Mouse (Mus musculus): ENCODE measurements around the gene Axdnd1. TPM values are rescaled to one million over a fixed set of nuclear protein-coding genes. Genes with fewer than 3 reads are reported as not detected.

Axdnd1 gene
- polyA plus RNA-seq, 1 experiment from 2014 or later = 0.22 TPM

DNA sequence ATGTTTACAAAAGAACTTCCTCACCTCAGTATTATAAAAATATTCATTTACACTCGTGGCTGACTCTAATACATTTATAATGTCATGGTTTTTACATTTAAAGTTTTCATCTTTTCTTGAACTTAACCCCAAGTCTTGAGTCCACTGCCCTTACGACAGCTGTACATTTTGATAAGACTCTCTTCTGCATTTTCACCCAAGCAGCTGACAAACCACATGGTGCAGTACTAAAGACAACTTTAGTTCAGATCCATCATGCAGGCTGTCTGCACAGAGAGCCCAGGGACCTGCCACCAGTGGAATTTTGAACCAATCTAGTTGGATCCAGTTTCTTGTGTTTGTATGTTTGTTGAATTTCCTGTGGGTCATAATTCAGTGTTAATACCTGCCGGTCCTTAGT is 34.1 kb downstream of the Axdnd1 start:
- ATAC-seq (ENCODE audit: insufficient read depth, low FRiP score) = no peak
- H3K9ac ChIP-seq (ENCODE audit: low read length) = no peak overlapping the region
- no peak overlapping the region for H3K27ac ChIP-seq (ENCODE audit: low read length)
- H3K27me3 ChIP-seq (ENCODE audit: control insufficient read depth, insufficient read depth, low read length) = no peaks in the 10 kb centered on the region
- no peaks in the 10 kb centered on the region for H3K4me1 ChIP-seq (ENCODE audit: control insufficient read depth, insufficient read depth, low read length)
- no peaks in the 10 kb centered on the region for H3K9me3 ChIP-seq (replicated peaks; ENCODE audit: control insufficient read depth, low read length)
- WGBS = 61% methylated on average over 3 of the region's 3 CpGs
- no peaks in the 10 kb centered on the region for H3K36me3 ChIP-seq (ENCODE audit: control insufficient read depth, insufficient read depth, low read length)
- no peak overlapping the region for H3K4me3 ChIP-seq (replicated peaks; ENCODE audit: low read length)
- no peak overlapping the region for H3K4me2 ChIP-seq (ENCODE audit: low read depth, low read length)

DNA sequence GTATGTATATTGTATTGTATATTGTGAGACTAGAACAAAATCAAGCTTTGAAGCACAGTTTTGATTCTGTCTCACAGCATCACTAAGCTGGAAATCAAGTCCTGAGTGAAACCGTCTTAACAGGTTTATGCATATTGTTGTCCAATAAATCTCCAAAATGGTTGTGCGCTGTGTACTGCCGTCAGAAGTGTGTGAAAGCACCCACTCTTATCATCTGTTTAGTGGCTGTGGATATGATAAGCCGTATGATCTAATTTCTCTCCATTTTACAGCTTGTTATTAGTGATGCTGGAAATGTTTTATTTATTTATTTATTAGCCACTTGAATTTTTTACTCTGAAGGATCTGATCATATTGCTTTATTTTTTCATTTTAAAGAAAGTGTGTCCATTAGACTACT is 34.7 kb downstream of the Axdnd1 start:
- H3K4me1 ChIP-seq (ENCODE audit: control insufficient read depth, insufficient read depth, low read length) = no peaks in the 10 kb centered on the region
- ATAC-seq (ENCODE audit: insufficient read depth, low FRiP score) = no peak
- H3K9ac ChIP-seq (ENCODE audit: low read length) = no peak overlapping the region
- H3K27me3 ChIP-seq (ENCODE audit: control insufficient read depth, insufficient read depth, low read length) = no peaks in the 10 kb centered on the region
- H3K36me3 ChIP-seq (ENCODE audit: control insufficient read depth, insufficient read depth, low read length) = no peaks in the 10 kb centered on the region
- H3K9me3 ChIP-seq (replicated peaks; ENCODE audit: control insufficient read depth, low read length) = no peaks in the 10 kb centered on the region
- H3K4me2 ChIP-seq (ENCODE audit: low read depth, low read length) = no peak overlapping the region
- H3K27ac ChIP-seq (ENCODE audit: low read length) = no peak overlapping the region
- WGBS = 83% methylated on average over 4 of the region's 4 CpGs
- H3K4me3 ChIP-seq (replicated peaks; ENCODE audit: low read length) = no peak overlapping the region

- WGBS = 86% methylated on average over 3 of the region's 3 CpGs
Observed at GRCm38 (mm10) chr1:156381217-156381616, 39.7 kb downstream of the Axdnd1 start.

GRCm38 (mm10) chr1:156365740-156366139 is 55.2 kb downstream of the Axdnd1 start, which contains the start of gene Gm2000:
Gene Gm2000, plus strand, starts transcription at chr1:156366040.
- Histone ChIP-seq H3K9me3 (replicated peaks; ENCODE audit: control insufficient read depth, low read length) (no peaks in the 10 kb centered on the region; the same call in 1 of the 2 replicates), H3K4me2 (ENCODE audit: low read depth, low read length) (no peak within 1 kb of the TSS), H3K4me3 (replicated peaks; ENCODE audit: low read length) (no peak within 1 kb of the TSS), H3K27ac (ENCODE audit: low read length) (no peak within 1 kb of the TSS), H3K36me3 (ENCODE audit: control insufficient read depth, insufficient read depth, low read length) (no peaks in the 10 kb centered on the region), H3K9ac (ENCODE audit: low read length) (no peak within 1 kb of the TSS), H3K4me1 (ENCODE audit: control insufficient read depth, insufficient read depth, low read length) (no peaks in the 10 kb centered on the region), H3K27me3 (ENCODE audit: control insufficient read depth, insufficient read depth, low read length) (no peaks in the 10 kb centered on the region)
- 89% methylated on average over 8 of the region's 8 CpGs for WGBS
- ATAC-seq (ENCODE audit: insufficient read depth, low FRiP score) = no peak

More at GRCm38 (mm10) chr1:156381217-156381616, 39.7 kb downstream of the Axdnd1 start:
- Histone ChIP-seq H3K27ac (ENCODE audit: low read length) (no peak overlapping the region), H3K36me3 (ENCODE audit: control insufficient read depth, insufficient read depth, low read length) (no peaks in the 10 kb centered on the region), H3K4me3 (replicated peaks; ENCODE audit: low read length) (no peak overlapping the region), H3K4me2 (ENCODE audit: low read depth, low read length) (no peak overlapping the region), H3K9me3 (replicated peaks; ENCODE audit: control insufficient read depth, low read length) (no peaks in the 10 kb centered on the region), H3K27me3 (ENCODE audit: control insufficient read depth, insufficient read depth, low read length) (no peaks in the 10 kb centered on the region), H3K4me1 (ENCODE audit: control insufficient read depth, insufficient read depth, low read length) (no peaks in the 10 kb centered on the region), H3K9ac (ENCODE audit: low read length) (no peak overlapping the region)
- no peak for ATAC-seq (ENCODE audit: insufficient read depth, low FRiP score)

DNA sequence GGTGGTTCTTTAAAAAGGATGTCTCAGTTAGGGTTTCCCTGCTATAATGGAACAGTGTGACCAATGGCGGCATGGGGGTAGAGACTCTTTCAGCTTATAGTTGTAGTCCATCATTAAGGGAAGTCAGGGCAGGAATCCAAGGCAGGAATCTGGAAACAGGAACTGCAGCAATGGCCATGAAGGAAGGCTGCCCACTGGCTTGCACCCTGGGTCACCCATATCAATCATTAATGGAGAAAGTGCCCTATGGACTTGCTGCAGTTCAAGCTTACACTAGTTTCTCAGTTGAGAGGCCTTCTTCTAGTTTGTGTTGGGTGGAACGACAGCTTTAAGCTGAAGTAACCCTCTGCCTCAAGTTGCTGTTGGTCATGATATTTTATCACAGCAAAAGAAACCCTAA is 68.5 kb downstream of the Axdnd1 start:
- WGBS = 88% methylated on average over 2 of the region's 2 CpGs
- H3K9me3 ChIP-seq (replicated peaks; ENCODE audit: control insufficient read depth, low read length) = no peaks in the 10 kb centered on the region
- no peak overlapping the region for H3K27ac ChIP-seq (ENCODE audit: low read length)
- H3K36me3 ChIP-seq (ENCODE audit: control insufficient read depth, insufficient read depth, low read length) = no peaks in the 10 kb centered on the region
- no peak overlapping the region for H3K4me2 ChIP-seq (ENCODE audit: low read depth, low read length)
- no peaks in the 10 kb centered on the region for H3K4me1 ChIP-seq (ENCODE audit: control insufficient read depth, insufficient read depth, low read length)
- ATAC-seq (ENCODE audit: insufficient read depth, low FRiP score) = no peak
- H3K9ac ChIP-seq (ENCODE audit: low read length) = no peak overlapping the region
- H3K27me3 ChIP-seq (ENCODE audit: control insufficient read depth, insufficient read depth, low read length) = no peaks in the 10 kb centered on the region
- no peak overlapping the region for H3K4me3 ChIP-seq (replicated peaks; ENCODE audit: low read length)

- 85% methylated on average over 4 of the region's 4 CpGs for WGBS
Observed at GRCm38 (mm10) chr1:156350441-156350840, 70.5 kb downstream of the Axdnd1 start.

DNA sequence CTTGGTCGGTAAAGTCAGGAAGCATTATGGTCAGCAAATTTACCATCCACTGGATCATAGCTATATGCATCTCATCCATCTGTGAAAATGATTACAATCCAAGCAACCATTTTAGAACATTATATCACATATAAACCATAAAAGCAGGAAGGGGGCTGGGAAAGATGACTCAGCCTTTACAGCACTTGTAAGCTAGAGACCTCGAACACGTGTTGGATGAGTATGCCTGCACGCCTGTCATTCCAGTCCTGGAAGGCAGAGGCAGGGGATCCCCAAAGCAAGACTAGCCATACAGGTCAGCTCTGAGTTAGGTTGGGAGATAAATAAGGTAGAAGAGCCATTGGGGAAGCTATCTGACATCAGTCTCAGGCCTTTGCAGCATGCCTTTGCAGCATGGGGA is 71.9 kb downstream of the Axdnd1 start:
- ATAC-seq (ENCODE audit: insufficient read depth, low FRiP score) = no peak

More at GRCm38 (mm10) chr1:156350441-156350840, 70.5 kb downstream of the Axdnd1 start:
- H3K36me3 ChIP-seq (ENCODE audit: control insufficient read depth, insufficient read depth, low read length) = no peaks in the 10 kb centered on the region
- ATAC-seq (ENCODE audit: insufficient read depth, low FRiP score) = no peak
- H3K9me3 ChIP-seq (replicated peaks; ENCODE audit: control insufficient read depth, low read length) = no peaks in the 10 kb centered on the region
- no peak overlapping the region for H3K4me2 ChIP-seq (ENCODE audit: low read depth, low read length)
- H3K27me3 ChIP-seq (ENCODE audit: control insufficient read depth, insufficient read depth, low read length) = no peaks in the 10 kb centered on the region
- no peak overlapping the region for H3K27ac ChIP-seq (ENCODE audit: low read length)
- no peak overlapping the region for H3K9ac ChIP-seq (ENCODE audit: low read length)
- H3K4me3 ChIP-seq (replicated peaks; ENCODE audit: low read length) = no peak overlapping the region
- H3K4me1 ChIP-seq (ENCODE audit: control insufficient read depth, insufficient read depth, low read length) = no peaks in the 10 kb centered on the region

GRCm38 (mm10) chr1:156345633-156346032 is 75.3 kb downstream of the Axdnd1 start:
- Histone ChIP-seq H3K9me3 (replicated peaks; ENCODE audit: control insufficient read depth, low read length) (no peaks in the 10 kb centered on the region), H3K4me1 (ENCODE audit: control insufficient read depth, insufficient read depth, low read length) (no peaks in the 10 kb centered on the region), H3K36me3 (ENCODE audit: control insufficient read depth, insufficient read depth, low read length) (no peaks in the 10 kb centered on the region), H3K27me3 (ENCODE audit: control insufficient read depth, insufficient read depth, low read length) (no peaks in the 10 kb centered on the region), H3K4me2 (ENCODE audit: low read depth, low read length) (no peak overlapping the region), H3K27ac (ENCODE audit: low read length) (no peak overlapping the region), H3K9ac (ENCODE audit: low read length) (no peak overlapping the region), H3K4me3 (replicated peaks; ENCODE audit: low read length) (no peak overlapping the region)
- no peak for ATAC-seq (ENCODE audit: insufficient read depth, low FRiP score)
- WGBS = 81% methylated on average over 4 of the region's 4 CpGs

More for the DNA sequence above, 71.9 kb downstream of the Axdnd1 start:
- Histone ChIP-seq H3K27me3 (ENCODE audit: control insufficient read depth, insufficient read depth, low read length) (no peaks in the 10 kb centered on the region), H3K9ac (ENCODE audit: low read length) (no peak overlapping the region), H3K9me3 (replicated peaks; ENCODE audit: control insufficient read depth, low read length) (no peaks in the 10 kb centered on the region), H3K36me3 (ENCODE audit: control insufficient read depth, insufficient read depth, low read length) (no peaks in the 10 kb centered on the region), H3K4me3 (replicated peaks; ENCODE audit: low read length) (no peak overlapping the region), H3K27ac (ENCODE audit: low read length) (no peak overlapping the region), H3K4me1 (ENCODE audit: control insufficient read depth, insufficient read depth, low read length) (no peaks in the 10 kb centered on the region), H3K4me2 (ENCODE audit: low read depth, low read length) (no peak overlapping the region)
- WGBS = 74% methylated on average over 4 of the region's 4 CpGs

DNA sequence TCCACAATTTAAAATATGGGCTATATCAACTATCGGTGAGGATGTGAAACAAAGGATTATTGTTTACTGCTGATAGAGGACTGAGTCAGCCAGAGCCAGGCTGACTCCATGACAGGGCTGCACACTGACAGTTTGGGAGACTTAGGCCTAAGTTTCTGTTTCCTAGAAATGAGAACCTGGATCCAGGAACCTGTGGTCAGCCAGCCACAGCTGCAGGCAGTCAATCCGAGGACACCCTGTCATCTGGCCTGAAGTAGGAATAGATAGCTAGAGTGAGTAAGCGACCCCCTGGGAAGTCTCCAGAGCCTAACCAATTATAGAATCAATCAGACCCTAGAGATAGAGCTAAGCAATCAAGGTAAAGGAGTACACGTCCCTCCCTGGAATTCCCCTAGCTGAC is 76.5 kb downstream of the Axdnd1 start:
- WGBS = 53% methylated on average over 4 of the region's 4 CpGs
- Histone ChIP-seq H3K27me3 (ENCODE audit: control insufficient read depth, insufficient read depth, low read length) (no peaks in the 10 kb centered on the region), H3K9ac (ENCODE audit: low read length) (no peak overlapping the region), H3K4me3 (replicated peaks; ENCODE audit: low read length) (no peak overlapping the region), H3K9me3 (replicated peaks; ENCODE audit: control insufficient read depth, low read length) (no peaks in the 10 kb centered on the region), H3K4me1 (ENCODE audit: control insufficient read depth, insufficient read depth, low read length) (no peaks in the 10 kb centered on the region), H3K27ac (ENCODE audit: low read length) (no peak overlapping the region), H3K36me3 (ENCODE audit: control insufficient read depth, insufficient read depth, low read length) (no peaks in the 10 kb centered on the region), H3K4me2 (ENCODE audit: low read depth, low read length) (no peak overlapping the region)
- no peak for ATAC-seq (ENCODE audit: insufficient read depth, low FRiP score)

GRCm38 (mm10) chr1:156340847-156341246 is 80.1 kb downstream of the Axdnd1 start:
- Histone ChIP-seq H3K9ac (ENCODE audit: low read length) (no peak overlapping the region), H3K4me2 (ENCODE audit: low read depth, low read length) (no peak overlapping the region), H3K27ac (ENCODE audit: low read length) (no peak overlapping the region), H3K4me1 (ENCODE audit: control insufficient read depth, insufficient read depth, low read length) (no peaks in the 10 kb centered on the region), H3K9me3 (replicated peaks; ENCODE audit: control insufficient read depth, low read length) (no peaks in the 10 kb centered on the region), H3K27me3 (ENCODE audit: control insufficient read depth, insufficient read depth, low read length) (no peaks in the 10 kb centered on the region), H3K4me3 (replicated peaks; ENCODE audit: low read length) (no peak overlapping the region), H3K36me3 (ENCODE audit: control insufficient read depth, insufficient read depth, low read length) (no peaks in the 10 kb centered on the region)
- no peak for ATAC-seq (ENCODE audit: insufficient read depth, low FRiP score)
- WGBS = 75% methylated on average over 4 of the region's 4 CpGs
